In genomic region chr6:12034561-12034960, GRCm38 (mm10) we compare ENCODE assay signal across 13 mouse cellular contexts.
A peak's percentile ranks its signal among the peaks of the same experiment; 100 is the strongest.
DNase-seq lines count a peak whose midpoint lies in the region; ATAC-seq and TF ChIP-seq lines count a peak whose summit lies in the region.
"Had no signal": no experiment of that assay in that cellular context is flagged by ENCODE, and none has a peak within 500 bp of the region (broad histone marks: within the 10 kb centered on the region; RNA-seq: fewer than 3 reads in every experiment).

No protein-coding gene starts in this region.

- no peaks in the 10 kb centered on the region for H3K4me1 ChIP-seq in lung, embryonic 14.5 days (ENCODE audit: insufficient read depth)
- no peaks in the 10 kb centered on the region for H3K4me1 ChIP-seq in embryonic facial prominence, embryonic 15.5 days
- H3K4me1 ChIP-seq: limb, embryonic 13.5 days had no signal

- no peak overlapping the region for H3K4me2 ChIP-seq in lung, embryonic 14.5 days
- no peak overlapping the region for H3K4me2 ChIP-seq in embryonic facial prominence, embryonic 15.5 days (replicated peaks)
- H3K4me2 ChIP-seq: limb, embryonic 13.5 days had no signal

- intact Hi-C loops in heart, postnatal 36 days (cut with DNase I), result no loop called here
- intact Hi-C loops in gastrocnemius, adult 2 months (cut with DNase I), result no loop called here

- H3K27me3 ChIP-seq in lung, embryonic 14.5 days (ENCODE audit: insufficient read depth, low read length), result no peaks in the 10 kb centered on the region
- no peaks in the 10 kb centered on the region for H3K27me3 ChIP-seq in embryonic facial prominence, embryonic 15.5 days
- H3K27me3 ChIP-seq: limb, embryonic 13.5 days had no signal

- no peak for TF ChIP-seq CTCF in lung, embryonic 14.5 days (IDR thresholded peaks at IDR 0.05; ENCODE audit: low read depth)
- TF ChIP-seq CTCF in gastrocnemius, adult 2 months (IDR thresholded peaks at IDR 0.05), result no peak

- no peak for ATAC-seq in lung, embryonic 14.5 days (ENCODE audit: insufficient read depth)
- no peak for ATAC-seq in embryonic facial prominence, embryonic 15.5 days (ENCODE audit: insufficient number of reproducible peaks, low FRiP score, low TSS enrichment, low read depth)
- ATAC-seq: forebrain, embryonic 14.5 days had no signal

- DNase-seq in heart, postnatal 4 days, result peak; percentile 9
- DNase-seq in heart, postnatal 36 days, result no peak
- peak; percentile 18 for DNase-seq in lung, embryonic 14.5 days
- no peak for DNase-seq in lung, postnatal 25 days (ENCODE audit: low spot score)
- DNase-seq in cerebellum, adult 18-20 months, result peak; percentile 33 to 40
- DNase-seq in gastrocnemius, postnatal 10 days, result no peak
- DNase-seq in gastrocnemius, adult 2 months, result no peak
- DNase-seq: kidney, adult 11 months; midbrain, embryonic 14.5 days; right cerebral cortex, postnatal 4 days had no signal

- no peaks in the 10 kb centered on the region for H3K36me3 ChIP-seq in lung, embryonic 14.5 days (ENCODE audit: insufficient read depth)
- H3K36me3 ChIP-seq in embryonic facial prominence, embryonic 15.5 days, result 0 out of 2 replicates have a peak, but pooled peaks cover 5% of the 10 kb centered on the region

- no peak overlapping the region for H3K27ac ChIP-seq in lung, embryonic 14.5 days (ENCODE audit: low read depth)
- 0 out of 2 replicates have a peak overlapping the region, but pooled peaks have one; percentile 2 for H3K27ac ChIP-seq in embryonic facial prominence, embryonic 15.5 days (replicated peaks)
- no peak overlapping the region for H3K27ac ChIP-seq in gastrocnemius, adult 2 months
- H3K27ac ChIP-seq: limb, embryonic 13.5 days had no signal

- no peaks in the 10 kb centered on the region for H3K9me3 ChIP-seq in lung, embryonic 14.5 days (ENCODE audit: low read depth, low read length)
- no peaks in the 10 kb centered on the region for H3K9me3 ChIP-seq in embryonic facial prominence, embryonic 15.5 days (replicated peaks)
- H3K9me3 ChIP-seq: limb, embryonic 13.5 days had no signal

- no peak overlapping the region for H3K4me3 ChIP-seq in lung, embryonic 14.5 days (ENCODE audit: low read depth, low read length)
- no peak overlapping the region for H3K4me3 ChIP-seq in embryonic facial prominence, embryonic 15.5 days (replicated peaks)
- H3K4me3 ChIP-seq in gastrocnemius, adult 2 months, result no peak overlapping the region
- H3K4me3 ChIP-seq: limb, embryonic 13.5 days had no signal

- WGBS in lung, embryonic 14.5 days, result 78% methylated on average over 4 of the region's 4 CpGs
- 57% methylated on average over 4 of the region's 4 CpGs for WGBS in embryonic facial prominence, embryonic 15.5 days

- no peak overlapping the region for H3K9ac ChIP-seq in lung, embryonic 14.5 days
- no peak overlapping the region for H3K9ac ChIP-seq in embryonic facial prominence, embryonic 15.5 days
- H3K9ac ChIP-seq: limb, embryonic 13.5 days had no signal

Comparison
In these comparisons a context has a peak if more than half of its experiments do, and no peak if none do; other contexts are left out.
1. DNase-seq: peak in heart, postnatal 4 days (single experiment), lung, embryonic 14.5 days (single experiment) and cerebellum, adult 18-20 months (2 of 2); none in heart, postnatal 36 days (0 of 2), lung, postnatal 25 days (single experiment), gastrocnemius, postnatal 10 days (single experiment) and gastrocnemius, adult 2 months (single experiment).